Mouse (Mus musculus): ENCODE data around the gene Dlx4.

Dlx4 gene

GRCm38 (mm10) chr11:95101071-95101788, 44.8 kb downstream of the Dlx4 start:
- DNase-seq, result no peak

- DNase-seq, result no peak
Measured at GRCm38 (mm10) chr11:95100393-95100792, 45.7 kb downstream of the Dlx4 start.

GRCm38 (mm10) chr11:95098346-95099095, 47.5 kb downstream of the Dlx4 start:
- DNase-seq, result no peak

GRCm38 (mm10) chr11:95097889-95098288, 48.2 kb downstream of the Dlx4 start:
- DNase-seq, result no peak

GRCm38 (mm10) chr11:95096608-95097373, 49.3 kb downstream of the Dlx4 start:
- DNase-seq, result no peak

- no peak for DNase-seq
Measured at GRCm38 (mm10) chr11:95095596-95095995, 50.5 kb downstream of the Dlx4 start.

- no peak for DNase-seq
Measured at GRCm38 (mm10) chr11:95093077-95093476, 53.0 kb downstream of the Dlx4 start.
